Mouse (Mus musculus) urinary bladder, adult 2 months (tissue): ENCODE data around the gene Tada3. TPM values are rescaled to one million over a fixed set of nuclear protein-coding genes. Genes with fewer than 3 reads are reported as not detected.

ENCODE experiments used
- DNase-seq: peaks from one replicate; pipeline ENCODE4 v3.0.0; 2022; ENCODE audit warnings: low spot score
- polyA plus RNA-seq: library from polyadenylated mRNA; depleted of rRNA; stranded (reverse); fragments of >200 nt; gene quantifications from 2 replicates; pipeline ENCODE4 v1.2.3, GENCODE M21; 2012; rRNA removed

The Tada3 gene
- polyA plus RNA-seq: 36.3 and 38.5 TPM in 2 replicates

GRCm38 (mm10) chr6:113377496-113378385, at the start of gene Tada3, which contains the start of gene Arpc4:
TSS of gene Tada3 (minus strand) at chr6:113377883.
TSS of gene Arpc4 (plus strand) at chr6:113378115.
- DNase-seq: peak; percentile 87

GRCm38 (mm10) chr6:113427397-113427796, 49.7 kb upstream of the Tada3 start:
- DNase-seq: no peak

- DNase-seq: no peak
These were observed 49.0 kb upstream of the Tada3 start for GRCm38 (mm10) chr6:113426696-113427095.

- no peak for DNase-seq
These were observed 46.5 kb upstream of the Tada3 start for GRCm38 (mm10) chr6:113424187-113424586.

- no peak for DNase-seq
These were observed 45.3 kb upstream of the Tada3 start for GRCm38 (mm10) chr6:113423000-113423399.

GRCm38 (mm10) chr6:113419199-113419587, 41.5 kb upstream of the Tada3 start, which contains the start of gene Rpusd3:
TSS of gene Rpusd3 (minus strand) at chr6:113419340.
- peak; percentile 99 for DNase-seq

GRCm38 (mm10) chr6:113418441-113419198, 40.9 kb upstream of the Tada3 start:
- no peak for DNase-seq

- DNase-seq: no peak
These were observed 38.7 kb upstream of the Tada3 start for GRCm38 (mm10) chr6:113416416-113416815.

GRCm38 (mm10) chr6:113410001-113410400, 32.3 kb upstream of the Tada3 start:
- DNase-seq: no peak

GRCm38 (mm10) chr6:113406683-113407082, 29.0 kb upstream of the Tada3 start:
- no peak for DNase-seq

- no peak for DNase-seq
These were observed 27.8 kb upstream of the Tada3 start for GRCm38 (mm10) chr6:113405483-113405882.

- no peak for DNase-seq
These were observed 27.2 kb upstream of the Tada3 start for GRCm38 (mm10) chr6:113404649-113405448.

- DNase-seq: no peak
These were observed 24.4 kb upstream of the Tada3 start for GRCm38 (mm10) chr6:113402094-113402493.

GRCm38 (mm10) chr6:113396270-113397030, 18.8 kb upstream of the Tada3 start:
- no peak for DNase-seq

- no peak for DNase-seq
These were observed 17.8 kb upstream of the Tada3 start for GRCm38 (mm10) chr6:113395501-113395900.

GRCm38 (mm10) chr6:113394811-113395210, 17.1 kb upstream of the Tada3 start:
- DNase-seq: no peak

GRCm38 (mm10) chr6:113393951-113394350, 16.3 kb upstream of the Tada3 start:
- DNase-seq: no peak

GRCm38 (mm10) chr6:113392387-113393071, 14.8 kb upstream of the Tada3 start:
- DNase-seq: peak; percentile 47

- DNase-seq: no peak
These were observed 14.3 kb upstream of the Tada3 start for GRCm38 (mm10) chr6:113392015-113392386.

- no peak for DNase-seq
These were observed 13.0 kb upstream of the Tada3 start for GRCm38 (mm10) chr6:113390715-113391114.
